Mouse (Mus musculus) heart, embryonic 13.5 days (tissue): ENCODE data around the gene Axdnd1. TPM values are rescaled to one million over a fixed set of nuclear protein-coding genes. Genes with fewer than 3 reads are reported as not detected.

ENCODE experiments used
- ATAC-seq: fragments of 200-750 bp; cut with Nextera tagmentation; 2 replicates; pipeline ENCODE4 v1.8.0; 2017; ENCODE audit warnings: moderate TSS enrichment; ENCODE audit not compliant: insufficient number of reproducible peaks, low FRiP score, low TSS enrichment; ENCODE audit errors: extremely low read depth
- H3K27ac ChIP-seq: fragments of 300-500 bp; sonication (generic); replicated peaks from 2 replicates; pipeline ENCODE4 v1.5.1; 2015; ENCODE audit warnings: moderate library complexity, mild to moderate bottlenecking, inconsistent platforms
- H3K27me3 ChIP-seq: fragments of 300-500 bp; sonication (generic); replicated peaks from 2 replicates; pipeline ENCODE4 v1.6.1; 2015; ENCODE audit warnings: mild to moderate bottlenecking, inconsistent platforms
- H3K36me3 ChIP-seq: fragments of 300-500 bp; sonication (generic); 2 replicates; pipeline ENCODE4 v1.6.1; 2015; ENCODE audit warnings: mild to moderate bottlenecking, inconsistent platforms
- H3K4me1 ChIP-seq: fragments of 300-500 bp; sonication (generic); 2 replicates; pipeline ENCODE4 v1.6.1; 2015; ENCODE audit warnings: inconsistent platforms
- H3K4me2 ChIP-seq: fragments of 300-500 bp; sonication (generic); 2 replicates; pipeline ENCODE4 v1.6.1; 2015; ENCODE audit warnings: inconsistent platforms, mild to moderate bottlenecking, moderate library complexity
- H3K4me3 ChIP-seq: fragments of 300-500 bp; sonication (generic); 2 replicates; pipeline ENCODE4 v1.5.1; 2015; ENCODE audit warnings: moderate library complexity, mild to moderate bottlenecking, inconsistent platforms
- H3K9ac ChIP-seq: fragments of 300-500 bp; sonication (generic); 2 replicates; pipeline ENCODE4 v1.6.1; 2015; ENCODE audit warnings: inconsistent platforms, mild to moderate bottlenecking, moderate library complexity
- H3K9me3 ChIP-seq: fragments of 300-500 bp; sonication (generic); 2 replicates; pipeline ENCODE4 v1.6.1; 2016; ENCODE audit warnings: inconsistent platforms
- WGBS: fragments of 180-500 bp; shearing (Covaris S2); methylation state at CpG from one replicate; pipeline ENCODE4 v1.1.7; 2015; ENCODE audit warnings: mixed read lengths; 5-methylcytosine and 5-hydroxymethylcytosine counted together
- polyA plus RNA-seq: library from polyadenylated mRNA; unstranded; fragments of >200 nt; fragmentation: Nextera tagmentation; extraction: Ambion mirVana; gene quantifications from 2 replicates; pipeline ENCODE4 v1.2.1, GENCODE M21; 2015

The Axdnd1 gene
- polyA plus RNA-seq: 0.09 and 0.27 TPM in 2 replicates

GRCm38 (mm10) chr1:156420671-156421297 is at the start of gene Axdnd1:
Gene Axdnd1, minus strand, starts transcription at chr1:156421159.
- ATAC-seq: peak; percentile 84

GRCm38 (mm10) chr1:156470557-156470956 is 49.6 kb upstream of the Axdnd1 start:
- Histone ChIP-seq H3K9ac (no peak overlapping the region), H3K4me2 (no peak overlapping the region; the same call in 1 of the 2 replicates), H3K36me3 (peaks cover 25% of the 10 kb centered on the region), H3K27ac (peak overlapping the region; percentile 32; the same call in 1 of the 2 replicates), H3K9me3 (peaks cover 3% of the 10 kb centered on the region; the same call in 1 of the 2 replicates), H3K27me3 (no peaks in the 10 kb centered on the region), H3K4me1 (peaks cover 51% of the 10 kb centered on the region), H3K4me3 (no peak overlapping the region)
- 52% methylated on average over 7 of the region's 7 CpGs for WGBS
- no peak for ATAC-seq

More at GRCm38 (mm10) chr1:156420671-156421297, at the start of gene Axdnd1:
- peak within 1 kb of the TSS; percentile 76 for H3K4me3 ChIP-seq
- peaks cover 2% of the 10 kb centered on the region for H3K36me3 ChIP-seq
- under 1% methylated on average over 44 of the region's 44 CpGs for WGBS
- no peaks in the 10 kb centered on the region for H3K27me3 ChIP-seq
- H3K4me2 ChIP-seq: peak within 1 kb of the TSS; percentile 77
- no peaks in the 10 kb centered on the region for H3K9me3 ChIP-seq
- peak within 1 kb of the TSS; percentile 30; the same call in 1 of the 2 replicates for H3K27ac ChIP-seq
- peaks cover 9% of the 10 kb centered on the region for H3K4me1 ChIP-seq
- peak within 1 kb of the TSS; percentile 81 for H3K9ac ChIP-seq

DNA sequence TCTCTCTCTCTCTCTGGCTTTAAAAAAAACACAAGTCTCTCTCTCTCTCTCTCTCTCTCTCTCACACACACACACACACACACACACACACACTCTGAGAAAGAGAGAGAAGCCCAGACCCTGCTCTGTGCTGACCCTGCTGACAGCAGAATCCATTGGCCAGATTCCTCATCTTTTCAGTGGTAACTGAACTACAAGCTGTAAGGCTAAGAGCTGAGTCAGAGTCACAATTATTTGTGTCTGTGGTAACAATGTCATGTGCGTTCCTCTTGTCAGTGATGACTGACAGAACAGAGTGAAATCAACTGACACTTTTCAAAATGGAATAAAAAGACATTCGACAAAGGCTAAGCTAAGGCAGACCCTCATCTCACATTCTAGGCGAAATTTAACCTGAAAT is 47.6 kb upstream of the Axdnd1 start:
- Histone ChIP-seq H3K9ac (0 out of 2 replicates have a peak overlapping the region, but pooled peaks have one; percentile 10), H3K9me3 (peaks cover 3% of the 10 kb centered on the region; the same call in 1 of the 2 replicates), H3K27ac (peak overlapping the region; percentile 29; the same call in 1 of the 2 replicates), H3K36me3 (peaks cover 36% of the 10 kb centered on the region), H3K4me1 (peaks cover 55% of the 10 kb centered on the region), H3K4me2 (no peak overlapping the region), H3K4me3 (no peak overlapping the region), H3K27me3 (no peaks in the 10 kb centered on the region)
- 62% methylated on average over 3 of the region's 3 CpGs for whole genome bisulfite sequencing
- ATAC-seq: no peak

DNA sequence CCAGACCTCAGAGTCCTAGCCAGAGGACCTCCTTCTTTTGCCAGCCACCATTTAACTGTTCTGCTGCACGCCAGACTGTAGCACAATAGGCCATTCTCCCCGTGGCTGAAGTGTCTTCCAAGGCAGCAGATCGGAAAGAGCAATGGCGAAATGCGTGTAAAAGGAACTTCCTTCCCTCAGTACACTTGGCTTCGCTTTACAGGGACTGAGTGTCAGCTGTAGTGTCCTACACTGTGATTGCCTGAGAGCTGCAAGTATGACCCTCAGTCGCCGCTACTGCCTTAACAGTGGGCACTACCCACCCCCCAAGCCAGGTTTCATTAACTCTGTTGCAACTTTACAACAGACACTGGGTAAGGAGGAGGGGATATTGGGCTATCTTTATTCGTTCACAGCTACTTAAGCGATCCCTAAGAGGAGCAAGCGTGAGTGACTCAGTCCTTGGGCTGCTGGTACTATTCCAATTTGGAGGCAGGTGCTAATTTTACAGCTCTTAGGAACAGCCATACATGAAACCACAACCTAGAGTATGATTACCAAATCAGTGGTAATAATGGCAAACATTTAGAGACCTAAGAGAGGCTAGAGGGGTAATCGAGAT is 46.8 kb upstream of the Axdnd1 start:
- Histone ChIP-seq H3K4me1 (peaks cover 50% of the 10 kb centered on the region), H3K9ac (no peak overlapping the region), H3K4me2 (no peak overlapping the region), H3K27me3 (no peaks in the 10 kb centered on the region), H3K27ac (no peak overlapping the region), H3K9me3 (peaks cover 3% of the 10 kb centered on the region; the same call in 1 of the 2 replicates), H3K36me3 (peaks cover 42% of the 10 kb centered on the region), H3K4me3 (no peak overlapping the region)
- WGBS: 78% methylated on average over 12 of the region's 12 CpGs
- ATAC-seq: no peak

DNA sequence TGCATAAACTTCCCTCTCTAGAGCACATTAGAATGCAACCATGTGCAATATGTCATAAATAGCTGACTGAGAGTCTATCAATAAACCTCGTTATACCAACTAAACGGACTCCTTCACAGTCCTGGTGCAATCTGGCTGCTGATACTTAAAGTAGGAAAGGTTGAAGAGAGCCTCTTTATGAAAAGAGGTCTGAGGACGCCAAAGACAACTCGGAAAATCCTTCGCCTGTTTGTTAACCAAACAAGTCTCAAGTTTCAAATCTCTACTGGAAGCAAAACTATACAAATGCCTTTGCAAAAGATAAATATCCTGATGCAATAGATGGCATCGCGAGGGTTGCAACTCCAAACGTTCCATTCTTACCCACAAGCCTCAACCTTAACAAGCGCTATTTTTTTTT is 44.0 kb upstream of the Axdnd1 start:
- H3K9me3 ChIP-seq: peaks cover 3% of the 10 kb centered on the region; the same call in 1 of the 2 replicates
- no peak overlapping the region for H3K4me2 ChIP-seq
- peaks cover 42% of the 10 kb centered on the region for H3K36me3 ChIP-seq
- 79% methylated on average over 9 of the region's 9 CpGs for WGBS
- no peak overlapping the region for H3K4me3 ChIP-seq
- ATAC-seq: no peak
- H3K9ac ChIP-seq: no peak overlapping the region
- H3K27me3 ChIP-seq: no peaks in the 10 kb centered on the region
- peaks cover 35% of the 10 kb centered on the region for H3K4me1 ChIP-seq
- no peak overlapping the region for H3K27ac ChIP-seq

DNA sequence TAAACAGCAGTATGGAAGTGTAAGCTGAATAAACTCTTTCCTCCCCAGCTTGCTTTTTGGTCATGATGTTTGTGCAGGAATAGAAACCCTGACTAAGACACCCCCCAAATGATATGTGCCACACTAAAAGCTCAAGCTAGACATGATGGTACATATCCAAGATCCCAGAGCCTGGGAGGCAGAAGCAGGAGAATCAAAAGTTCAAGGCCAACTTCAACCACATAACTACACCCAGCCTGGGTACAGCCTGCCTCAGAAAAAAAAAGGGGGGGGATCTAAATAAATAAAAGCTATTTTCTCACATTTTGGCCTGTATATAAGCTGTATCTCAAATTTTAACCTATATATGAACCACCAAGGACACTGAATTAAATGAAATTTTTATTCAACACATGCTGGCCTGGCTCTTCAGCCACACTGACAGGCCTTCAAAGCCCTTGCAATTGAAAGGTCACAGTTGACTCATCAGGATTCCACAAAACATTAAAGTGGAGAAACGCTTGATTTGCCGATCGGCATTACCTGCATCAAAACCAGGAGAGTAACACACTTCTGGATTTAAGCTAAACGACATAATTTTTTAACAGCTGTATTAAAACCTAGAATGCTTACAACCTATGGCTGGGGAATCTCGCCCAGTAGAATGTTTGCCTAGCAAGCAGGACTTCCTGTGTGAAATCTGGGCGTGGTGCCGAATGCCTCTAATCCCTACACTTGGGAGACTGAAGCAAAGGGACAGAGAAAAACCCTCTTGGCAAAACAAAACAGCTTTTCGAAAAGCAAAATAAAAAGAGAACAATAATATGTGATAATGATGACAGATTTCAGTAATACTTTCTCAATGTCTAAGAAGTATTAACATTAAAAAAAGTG is 43.3 kb upstream of the Axdnd1 start:
- H3K27ac ChIP-seq: no peak overlapping the region
- WGBS: 76% methylated on average over 8 of the region's 8 CpGs
- peaks cover 36% of the 10 kb centered on the region for H3K36me3 ChIP-seq
- peaks cover 40% of the 10 kb centered on the region for H3K4me1 ChIP-seq
- no peak overlapping the region for H3K4me2 ChIP-seq
- H3K9ac ChIP-seq: no peak overlapping the region
- no peaks in the 10 kb centered on the region for H3K9me3 ChIP-seq
- H3K27me3 ChIP-seq: no peaks in the 10 kb centered on the region
- no peak overlapping the region for H3K4me3 ChIP-seq
- ATAC-seq: no peak

GRCm38 (mm10) chr1:156462273-156462991 is 41.5 kb upstream of the Axdnd1 start:
- Histone ChIP-seq H3K36me3 (peaks cover 32% of the 10 kb centered on the region), H3K4me1 (peaks cover 32% of the 10 kb centered on the region), H3K9ac (0 out of 2 replicates have a peak overlapping the region, but pooled peaks have one; percentile 24), H3K27ac (no peak overlapping the region), H3K27me3 (no peaks in the 10 kb centered on the region), H3K4me2 (no peak overlapping the region), H3K9me3 (no peaks in the 10 kb centered on the region), H3K4me3 (no peak overlapping the region)
- WGBS: 54% methylated on average over 12 of the region's 12 CpGs
- ATAC-seq: no peak

GRCm38 (mm10) chr1:156461036-156461435 is 40.1 kb upstream of the Axdnd1 start:
- no peak overlapping the region for H3K9ac ChIP-seq
- no peak for ATAC-seq
- H3K27ac ChIP-seq: no peak overlapping the region
- WGBS: 83% methylated on average over 6 of the region's 6 CpGs
- peaks cover 32% of the 10 kb centered on the region for H3K4me1 ChIP-seq
- H3K4me2 ChIP-seq: no peak overlapping the region
- no peak overlapping the region for H3K4me3 ChIP-seq
- no peaks in the 10 kb centered on the region for H3K9me3 ChIP-seq
- peaks cover 37% of the 10 kb centered on the region for H3K36me3 ChIP-seq
- H3K27me3 ChIP-seq: no peaks in the 10 kb centered on the region

DNA sequence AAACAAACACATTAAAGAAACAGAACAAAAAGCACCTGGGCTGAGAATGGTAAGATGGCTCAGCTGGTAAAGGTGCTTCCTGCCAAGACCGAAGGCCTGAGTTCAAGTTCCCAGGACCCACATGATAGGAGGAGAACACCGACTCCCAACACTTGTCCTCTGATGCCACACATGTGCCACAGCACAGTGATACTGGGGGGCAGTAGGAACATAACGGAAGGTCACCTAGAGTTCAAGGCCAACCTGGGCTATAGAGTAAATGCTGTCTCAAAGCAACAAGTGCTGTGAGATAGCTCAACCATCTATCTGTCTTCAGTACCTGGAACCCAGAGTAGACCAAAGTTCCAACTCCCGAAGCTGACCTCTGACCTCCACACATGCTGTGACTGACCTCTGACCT is 39.3 kb upstream of the Axdnd1 start:
- Histone ChIP-seq H3K27ac (peak overlapping the region; percentile 63), H3K36me3 (peaks cover 37% of the 10 kb centered on the region), H3K4me2 (no peak overlapping the region), H3K9ac (no peak overlapping the region), H3K4me3 (no peak overlapping the region), H3K27me3 (no peaks in the 10 kb centered on the region), H3K9me3 (no peaks in the 10 kb centered on the region), H3K4me1 (peaks cover 34% of the 10 kb centered on the region)
- no peak for ATAC-seq
- WGBS: 79% methylated on average over 4 of the region's 4 CpGs

GRCm38 (mm10) chr1:156459690-156460089 is 38.7 kb upstream of the Axdnd1 start:
- Histone ChIP-seq H3K27ac (peak overlapping the region; percentile 63), H3K9ac (no peak overlapping the region), H3K4me1 (peaks cover 39% of the 10 kb centered on the region), H3K9me3 (no peaks in the 10 kb centered on the region), H3K4me3 (no peak overlapping the region), H3K27me3 (no peaks in the 10 kb centered on the region), H3K4me2 (no peak overlapping the region), H3K36me3 (peaks cover 35% of the 10 kb centered on the region)
- ATAC-seq: no peak
- WGBS: 37% methylated on average over 3 of the region's 3 CpGs
